17 mouse cellular contexts compared by ENCODE assay signal in the genomic region with DNA sequence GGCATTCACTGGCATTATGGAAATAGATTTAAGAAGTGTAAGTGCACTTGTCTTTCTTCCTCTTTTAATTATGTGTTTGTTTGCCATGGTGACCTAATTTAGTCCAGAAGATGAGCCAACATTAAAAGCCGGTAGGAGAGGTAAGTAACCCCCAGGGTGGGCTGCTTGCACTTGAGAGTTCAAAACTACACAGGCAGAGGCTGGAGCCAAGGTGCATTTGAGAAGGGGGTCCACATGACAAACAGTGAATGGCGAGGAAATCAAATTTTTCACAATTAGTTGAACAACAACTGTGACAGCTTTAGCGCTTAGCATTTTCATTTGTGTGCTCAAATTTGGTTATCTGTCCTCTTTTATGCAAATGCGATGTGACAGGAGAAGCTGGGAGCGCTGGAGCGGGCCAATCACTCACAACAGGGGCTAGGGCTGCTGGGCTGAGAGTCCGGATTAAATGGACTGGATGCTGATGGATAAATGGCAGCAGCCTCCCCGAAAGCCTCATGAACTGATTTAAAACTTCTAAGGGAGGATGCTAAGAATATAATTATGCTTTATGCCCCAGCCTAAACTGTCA.
A peak's percentile ranks its signal among the peaks of the same experiment; 100 is the strongest.
DNase-seq lines count a peak whose midpoint lies in the region; ATAC-seq and TF ChIP-seq lines count a peak whose summit lies in the region.
"Had no signal": no experiment of that assay in that cellular context is flagged by ENCODE, and none has a peak within 500 bp of the region (broad histone marks: within the 10 kb centered on the region; RNA-seq: fewer than 3 reads in every experiment).

No protein-coding gene starts in this region.

- H3K9ac ChIP-seq in intestine, embryonic 14.5 days (ENCODE audit: low read length): no peak overlapping the region
- H3K9ac ChIP-seq in intestine, embryonic 15.5 days: no peak overlapping the region
- H3K9ac ChIP-seq in hindbrain, embryonic 14.5 days: no peak overlapping the region
- no peak overlapping the region for H3K9ac ChIP-seq in midbrain, embryonic 16.5 days (ENCODE audit: low read depth, low read length)
- H3K9ac ChIP-seq: limb, embryonic 13.5 days; liver, postnatal 0 days; neural tube, embryonic 12.5 days had no signal

- no peak overlapping the region for H3K4me2 ChIP-seq in intestine, embryonic 14.5 days (ENCODE audit: low read length)
- no peak overlapping the region for H3K4me2 ChIP-seq in intestine, embryonic 15.5 days (replicated peaks)
- no peak overlapping the region for H3K4me2 ChIP-seq in hindbrain, embryonic 14.5 days (replicated peaks)
- H3K4me2 ChIP-seq in midbrain, embryonic 16.5 days (ENCODE audit: low read length): no peak overlapping the region
- H3K4me2 ChIP-seq: limb, embryonic 13.5 days; neural tube, embryonic 12.5 days had no signal

- TF ChIP-seq POLR2A in cerebellum, adult 2 months (IDR thresholded peaks at IDR 0.05; ENCODE audit: borderline replicate concordance, insufficient read depth, low read length): no peak

- no peaks in the 10 kb centered on the region for H3K4me1 ChIP-seq in intestine, embryonic 14.5 days (replicated peaks; ENCODE audit: control insufficient read depth, insufficient read depth, low read length)
- no peaks in the 10 kb centered on the region for H3K4me1 ChIP-seq in intestine, embryonic 15.5 days (replicated peaks)
- no peaks in the 10 kb centered on the region for H3K4me1 ChIP-seq in hindbrain, embryonic 14.5 days (replicated peaks; ENCODE audit: control insufficient read depth, insufficient read depth, low read length)
- H3K4me1 ChIP-seq in midbrain, embryonic 16.5 days (ENCODE audit: control insufficient read depth, insufficient read depth, low read length): peaks cover 2% of the 10 kb centered on the region; the same call in 1 of the 2 replicates
- no peaks in the 10 kb centered on the region for H3K4me1 ChIP-seq in cerebellum, adult 2 months (ENCODE audit: control insufficient read depth, insufficient read depth, low read length)
- H3K4me1 ChIP-seq: limb, embryonic 13.5 days; megakaryocyte, embryonic 14.5 days; neural tube, embryonic 12.5 days had no signal

- no peaks in the 10 kb centered on the region for H3K36me3 ChIP-seq in intestine, embryonic 14.5 days (ENCODE audit: control insufficient read depth, insufficient read depth, low read length)
- no peaks in the 10 kb centered on the region for H3K36me3 ChIP-seq in intestine, embryonic 15.5 days
- no peaks in the 10 kb centered on the region for H3K36me3 ChIP-seq in hindbrain, embryonic 14.5 days (replicated peaks; ENCODE audit: control insufficient read depth, insufficient read depth)
- no peaks in the 10 kb centered on the region for H3K36me3 ChIP-seq in midbrain, embryonic 16.5 days (ENCODE audit: control insufficient read depth, insufficient read depth, low read length)
- H3K36me3 ChIP-seq: limb, embryonic 13.5 days; neural tube, embryonic 12.5 days had no signal

- H3K27me3 ChIP-seq in intestine, embryonic 14.5 days (replicated peaks; ENCODE audit: control insufficient read depth, insufficient read depth, low read length): no peaks in the 10 kb centered on the region
- no peaks in the 10 kb centered on the region for H3K27me3 ChIP-seq in intestine, embryonic 15.5 days (replicated peaks)
- H3K27me3 ChIP-seq in hindbrain, embryonic 14.5 days (ENCODE audit: control insufficient read depth, insufficient read depth, low read length): no peaks in the 10 kb centered on the region
- H3K27me3 ChIP-seq in midbrain, embryonic 16.5 days (ENCODE audit: control insufficient read depth, insufficient read depth, low read depth, low read length): no peaks in the 10 kb centered on the region
- H3K27me3 ChIP-seq in cerebellum, adult 2 months (ENCODE audit: control insufficient read depth, insufficient read depth, low read length): peaks cover 1% of the 10 kb centered on the region; the same call in 1 of the 2 replicates
- H3K27me3 ChIP-seq: limb, embryonic 13.5 days; megakaryocyte, embryonic 14.5 days; neural tube, embryonic 12.5 days had no signal

- no peak for ATAC-seq in intestine, embryonic 14.5 days (replicated peaks; ENCODE audit: low FRiP score, low TSS enrichment, low read depth)
- ATAC-seq in intestine, embryonic 15.5 days: no peak
- ATAC-seq in hindbrain, embryonic 14.5 days (ENCODE audit: low FRiP score): peak; percentile 17; the same call in 1 of the 2 replicates
- ATAC-seq in midbrain, embryonic 16.5 days: peak; percentile 78
- ATAC-seq: liver, postnatal 0 days had no signal

- no peak overlapping the region for H3K4me3 ChIP-seq in intestine, embryonic 14.5 days (ENCODE audit: low read depth, low read length)
- H3K4me3 ChIP-seq in intestine, embryonic 15.5 days (replicated peaks): no peak overlapping the region
- no peak overlapping the region for H3K4me3 ChIP-seq in hindbrain, embryonic 14.5 days (replicated peaks; ENCODE audit: low read length)
- no peak overlapping the region for H3K4me3 ChIP-seq in midbrain, embryonic 16.5 days (ENCODE audit: low read depth, low read length)
- no peak overlapping the region for H3K4me3 ChIP-seq in cerebellum, adult 2 months (replicated peaks; ENCODE audit: insufficient read depth, low read depth, low read length)
- H3K4me3 ChIP-seq: limb, embryonic 13.5 days; megakaryocyte, embryonic 14.5 days; neural tube, embryonic 12.5 days had no signal

- 58% methylated on average over 8 of the region's 8 CpGs for WGBS in intestine, embryonic 14.5 days
- WGBS in intestine, embryonic 15.5 days: 67% methylated on average over 8 of the region's 8 CpGs
- 25% methylated on average over 8 of the region's 8 CpGs for WGBS in hindbrain, embryonic 14.5 days
- 19% methylated on average over 8 of the region's 8 CpGs for WGBS in midbrain, embryonic 16.5 days
- 5% methylated on average over 8 of the region's 8 CpGs for WGBS in cerebellum, adult 2 months

- H3K9me3 ChIP-seq in intestine, embryonic 14.5 days (ENCODE audit: control insufficient read depth, low read length): no peaks in the 10 kb centered on the region
- H3K9me3 ChIP-seq in intestine, embryonic 15.5 days: no peaks in the 10 kb centered on the region
- no peaks in the 10 kb centered on the region for H3K9me3 ChIP-seq in hindbrain, embryonic 14.5 days (ENCODE audit: control insufficient read depth, low read length)
- H3K9me3 ChIP-seq in midbrain, embryonic 16.5 days (replicated peaks; ENCODE audit: control insufficient read depth, low read length, poor library complexity, severe bottlenecking): no peaks in the 10 kb centered on the region
- H3K9me3 ChIP-seq: limb, embryonic 13.5 days; megakaryocyte, embryonic 14.5 days; neural tube, embryonic 12.5 days had no signal

- peak; percentile 14 for DNase-seq in embryo, embryonic 10.5 days (ENCODE audit: low spot score)
- no peak for DNase-seq in embryo, embryonic 9.5 days (ENCODE audit: extremely low spot score)
- DNase-seq in intestine, embryonic 14.5 days (ENCODE audit: low spot score): peak; percentile 18
- DNase-seq in hindbrain, embryonic 14.5 days (ENCODE audit: low spot score): peak; percentile 47
- DNase-seq in right cerebral cortex, postnatal 25 days: no peak
- no peak for DNase-seq in cerebellum, adult 2 months
- DNase-seq: cerebellum, adult 9-11 months; gastrocnemius, postnatal 36 days; heart, postnatal 14 days; kidney, adult 11 months; kidney, postnatal 4 days; liver, postnatal 0 days had no signal

- no peak overlapping the region for H3K27ac ChIP-seq in intestine, embryonic 14.5 days (ENCODE audit: low read depth)
- no peak overlapping the region for H3K27ac ChIP-seq in intestine, embryonic 15.5 days
- H3K27ac ChIP-seq in hindbrain, embryonic 14.5 days: no peak overlapping the region
- no peak overlapping the region for H3K27ac ChIP-seq in midbrain, embryonic 16.5 days (ENCODE audit: low read length)
- H3K27ac ChIP-seq in cerebellum, adult 2 months (ENCODE audit: insufficient read depth, low read length): no peak overlapping the region
- H3K27ac ChIP-seq: limb, embryonic 13.5 days; neural tube, embryonic 12.5 days had no signal

- TF ChIP-seq CTCF in cerebellum, adult 2 months (IDR thresholded peaks at IDR 0.05; ENCODE audit: borderline replicate concordance, insufficient read depth, low read depth, low read length): no peak

Comparison
In these comparisons a context has a peak if more than half of its experiments do, and no peak if none do; other contexts are left out.
1. DNase-seq: peak in embryo, embryonic 10.5 days (single experiment), intestine, embryonic 14.5 days (single experiment) and hindbrain, embryonic 14.5 days (single experiment); none in embryo, embryonic 9.5 days (single experiment), right cerebral cortex, postnatal 25 days (single experiment) and cerebellum, adult 2 months (0 of 2).
2. ATAC-seq: peak in hindbrain, embryonic 14.5 days (single experiment) and midbrain, embryonic 16.5 days (single experiment); none in intestine, embryonic 14.5 days (single experiment) and intestine, embryonic 15.5 days (single experiment).